Comparison of ENCODE assay signal across 8 mouse cellular contexts in genomic region chr5:8422157-8422931, GRCm38 (mm10). TPM values are rescaled to one million over a fixed set of nuclear protein-coding genes. Genes with fewer than 3 reads are reported as not detected.
DNase-seq lines count a peak whose midpoint lies in the region; ATAC-seq lines count a peak whose summit lies in the region.

TSS of gene Dbf4 (minus strand) at chr5:8422716.
TSS of gene Slc25a40 (plus strand) at chr5:8422850.

- DNase-seq in adrenal gland, adult 18-20 months (ENCODE audit: low spot score in 2 of 2): peak; percentile 94 to 97
- peak; percentile 93 for DNase-seq in embryo, embryonic 10.5 days (ENCODE audit: low spot score)
- peak; percentile 92 for DNase-seq in gastrocnemius, postnatal 14 days
- DNase-seq in left cerebral cortex, adult 9 months (ENCODE audit: low spot score in 2 of 2): peak; percentile 61 to 86
- DNase-seq in right cerebral cortex, postnatal 10 days (ENCODE audit: low spot score in 2 of 2): peak; percentile 93 to 94
- DNase-seq in urinary bladder, postnatal 14 days (ENCODE audit: low spot score): peak; percentile 92

- intact Hi-C loops in gastrocnemius, postnatal 14 days (cut with DNase I; ENCODE audit: low total_unique reads): no loop called here

- peak; percentile 77 for ATAC-seq in inflammation-experienced regulatory T-cells, adult 6 months
- ATAC-seq in megakaryocyte progenitor cell, adult 5-6 weeks (replicated peaks; ENCODE audit: poor library complexity): peak; percentile 89

RNA-seq across cellular contexts. Expression of gene Dbf4, which starts in this region (rescaled TPM):
- total RNA-seq in adrenal gland, adult 18-20 months (2021): 1 to 10 TPM; 5.5 to 6.7 TPM
- 1 to 10 TPM; 2.6 to 2.9 TPM for total RNA-seq in gastrocnemius, postnatal 14 days (2021)
- 10 to 100 TPM in 1 of 3 experiments, 1 to 10 TPM in 2; 7.2 to 31.0 (median 8.9) TPM for polyA plus RNA-seq in inflammation-experienced regulatory T-cells, adult 6 months (2017; shearing (Covaris generic))
- 66.5 and 78.2 TPM in 2 replicates for total RNA-seq in megakaryocyte progenitor cell, adult 5-6 weeks (2015)
- 65.1 and 76.5 TPM in 2 replicates for total RNA-seq in megakaryocyte progenitor cell, adult 5-6 weeks (2017)

RNA-seq across cellular contexts. Expression of gene Slc25a40, which starts in this region (rescaled TPM):
- 10 to 100 TPM in 1 of 2 experiments, 1 to 10 TPM in 1; 8.7 to 10.8 TPM for total RNA-seq in adrenal gland, adult 18-20 months (2021)
- 1 to 10 TPM; 3.5 to 3.9 TPM for total RNA-seq in gastrocnemius, postnatal 14 days (2021)
- 10 to 100 TPM; 20.7 to 26.7 (median 26.6) TPM for polyA plus RNA-seq in inflammation-experienced regulatory T-cells, adult 6 months (2017; shearing (Covaris generic))
- total RNA-seq in megakaryocyte progenitor cell, adult 5-6 weeks (2015): 8.5 and 9.8 TPM in 2 replicates
- total RNA-seq in megakaryocyte progenitor cell, adult 5-6 weeks (2017): 7.9 and 12.5 TPM in 2 replicates

Comparison
In these comparisons a context has a peak if more than half of its experiments do, and no peak if none do; other contexts are left out.
1. Peak in every context shown above with its lines: DNase-seq and ATAC-seq.
2. RNA of gene Dbf4 (total RNA-seq): 65.1 to 78.2 TPM in megakaryocyte progenitor cell, adult 5-6 weeks; 5.5 to 6.7 TPM in adrenal gland, adult 18-20 months and 2.6 to 2.9 TPM in gastrocnemius, postnatal 14 days; every median in the first group is over 4 times any median in the second.